Mouse (Mus musculus) kidney, adult 8-10 months (tissue): ENCODE data around the gene Nr2e1.

Experiments used
- DNase-seq, 2 experiments: peaks; one replicate each; pipeline ENCODE4 v3.0.0; 2022

The Nr2e1 gene

GRCm38 (mm10) chr10:42583157-42583872 lies at the start of gene Nr2e1, which contains the start of gene Ostm1:
Nr2e1 (minus strand) TSS chr10:42583632.
Ostm1 (plus strand) TSS chr10:42583822.
- no peak for DNase-seq

GRCm38 (mm10) chr10:42632453-42633360 lies 49.3 kb upstream of the Nr2e1 start:
- peak in 1 of 2 experiments; percentile 3 for DNase-seq

- no peak for DNase-seq
Measured at GRCm38 (mm10) chr10:42631754-42632452, 48.5 kb upstream of the Nr2e1 start.

GRCm38 (mm10) chr10:42630596-42631355 lies 47.3 kb upstream of the Nr2e1 start:
- no peak for DNase-seq

- DNase-seq: no peak
Measured at GRCm38 (mm10) chr10:42625907-42626306, 42.5 kb upstream of the Nr2e1 start.

GRCm38 (mm10) chr10:42618291-42618690 lies 34.9 kb upstream of the Nr2e1 start:
- no peak for DNase-seq

DNA sequence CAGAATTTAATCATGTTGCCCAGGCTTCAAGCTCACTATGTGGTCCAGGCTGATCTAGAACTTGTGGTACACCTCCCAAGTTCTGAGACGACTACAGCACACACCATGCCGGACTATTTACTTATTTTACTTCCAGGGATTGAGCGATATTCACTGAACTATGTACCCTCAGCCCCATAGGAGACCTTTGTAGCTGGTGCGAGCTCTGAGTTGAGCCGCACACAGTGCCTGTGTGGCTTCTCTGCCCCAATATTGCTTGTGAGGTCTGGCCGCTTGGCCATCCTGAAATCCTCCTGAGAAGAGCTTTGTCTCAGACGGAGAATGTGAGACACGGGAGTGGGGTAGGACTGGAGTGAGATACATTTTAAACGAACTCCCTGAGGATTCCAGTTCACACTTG lies 31.3 kb upstream of the Nr2e1 start:
- DNase-seq: no peak

DNA sequence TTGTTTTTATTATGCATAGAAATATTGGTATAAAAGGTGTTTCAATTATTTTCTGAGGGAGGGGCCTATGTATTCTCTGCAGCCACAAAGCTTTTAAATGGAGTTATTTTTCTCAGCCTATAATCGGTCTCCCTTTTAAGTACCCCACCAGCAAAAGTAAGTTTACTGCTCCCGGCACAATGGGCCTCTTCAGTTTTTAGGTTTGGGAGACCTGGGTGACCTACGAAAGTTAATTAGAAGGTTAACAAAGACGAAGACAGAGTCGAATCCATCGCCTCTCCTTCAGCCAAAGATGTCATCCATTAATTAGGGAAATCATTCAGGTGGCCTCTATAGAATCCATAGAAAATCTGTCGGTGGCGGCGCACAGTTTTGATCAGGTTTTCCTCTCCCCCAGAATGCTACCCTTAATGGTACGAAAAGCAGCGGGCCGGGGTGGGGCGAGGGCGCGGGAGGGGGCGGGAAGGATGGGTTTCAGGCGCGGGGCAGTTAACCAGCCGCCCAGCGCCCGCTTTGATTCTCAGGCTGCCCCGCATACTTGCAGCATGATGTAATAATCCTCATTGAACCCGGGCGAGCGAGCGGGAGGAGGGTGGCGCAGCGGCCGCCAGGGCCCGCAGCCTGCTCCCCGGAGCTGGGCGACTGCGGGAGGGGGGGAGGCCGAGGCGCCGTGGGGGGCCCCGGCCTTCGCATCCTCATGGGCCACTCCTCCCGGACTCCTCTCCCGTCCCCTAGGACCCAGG lies 30.4 kb upstream of the Nr2e1 start:
- no peak for DNase-seq

DNA sequence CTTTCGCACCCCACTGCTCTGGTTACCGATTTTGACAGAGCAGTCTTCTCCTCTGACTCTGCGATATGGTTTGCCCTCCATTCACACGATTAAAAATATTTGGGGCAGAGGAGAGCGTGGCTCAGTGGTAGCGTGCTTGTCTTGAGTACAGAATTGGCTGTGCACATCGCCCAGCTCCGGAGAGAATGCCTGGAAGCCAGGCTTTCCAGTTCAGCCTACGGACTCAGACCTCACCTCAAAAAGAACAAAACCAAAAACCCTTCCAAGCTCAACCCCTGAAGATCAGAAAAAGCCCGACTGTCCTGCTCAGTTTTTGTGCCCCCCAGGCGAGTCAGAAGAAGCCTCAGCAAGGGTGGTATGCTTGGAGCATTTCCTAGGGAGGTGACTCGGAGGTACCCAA lies 29.6 kb upstream of the Nr2e1 start:
- no peak for DNase-seq

- no peak for DNase-seq
Measured at GRCm38 (mm10) chr10:42606757-42607156, 23.3 kb upstream of the Nr2e1 start.

- no peak for DNase-seq
Measured at GRCm38 (mm10) chr10:42604874-42605273, 21.4 kb upstream of the Nr2e1 start.

- DNase-seq: no peak
Measured at GRCm38 (mm10) chr10:42601556-42601955, 18.1 kb upstream of the Nr2e1 start.

DNA sequence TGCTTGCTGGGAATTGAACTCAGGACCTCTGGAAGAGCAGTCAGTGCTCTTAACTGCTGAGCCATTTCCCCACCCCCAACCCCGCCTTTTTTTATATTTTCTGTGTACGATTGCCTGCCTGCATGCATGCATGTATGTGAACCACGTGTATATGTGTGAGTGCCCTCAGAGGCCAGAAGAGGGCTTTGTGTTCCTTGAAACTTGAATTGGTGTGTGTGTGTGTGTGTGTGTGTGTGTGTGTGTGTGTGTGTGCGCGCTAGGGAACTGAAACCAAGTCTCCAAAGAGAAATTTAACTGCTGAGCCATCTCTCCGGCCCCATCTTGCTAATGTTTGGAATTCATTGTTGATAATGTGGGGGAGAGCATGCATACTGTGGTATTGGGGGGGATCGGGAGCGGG lies 15.2 kb upstream of the Nr2e1 start:
- no peak for DNase-seq

DNA sequence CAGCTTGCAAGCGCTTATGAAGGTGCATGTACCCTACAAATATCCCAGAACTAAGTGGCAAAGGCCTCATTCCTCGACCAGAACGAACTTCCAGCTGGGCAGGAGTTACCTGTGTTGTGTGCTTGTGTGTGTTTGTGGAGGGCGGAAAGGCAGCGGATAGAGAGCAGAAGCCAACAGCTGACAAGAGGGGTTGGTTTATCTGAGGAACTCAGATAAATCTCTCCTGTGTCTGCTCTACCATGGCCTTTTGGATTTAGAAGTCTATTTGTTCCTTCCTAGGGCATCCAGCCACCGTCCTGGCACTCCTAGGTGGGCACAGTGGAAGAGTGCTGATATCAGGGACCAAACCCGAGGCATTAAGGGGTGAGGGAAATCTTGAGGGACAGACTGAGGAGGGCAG lies 9.8 kb upstream of the Nr2e1 start:
- DNase-seq: no peak

- DNase-seq: no peak
Measured at GRCm38 (mm10) chr10:42591993-42592686, 8.7 kb upstream of the Nr2e1 start.

- DNase-seq: no peak
Measured at GRCm38 (mm10) chr10:42591185-42591992, 8.0 kb upstream of the Nr2e1 start.

GRCm38 (mm10) chr10:42590261-42591184 lies 7.1 kb upstream of the Nr2e1 start:
- no peak for DNase-seq

- no peak for DNase-seq
Measured at GRCm38 (mm10) chr10:42589505-42589904, 6.1 kb upstream of the Nr2e1 start.
